Mouse (Mus musculus) megakaryocyte, embryonic 14.5 days (primary cell): ENCODE data around the gene Nudt7.

ENCODE experiments used
- FLI1 ChIP-seq: IDR thresholded peaks from 2 replicates; pipeline ENCODE4 v1.6.1; 2012; ENCODE audit warnings: low read length, inconsistent platforms, mixed read lengths
- GATA1 ChIP-seq: IDR thresholded peaks from 3 replicates; pipeline ENCODE4 v1.6.1; 2012; ENCODE audit warnings: mixed read lengths, low read length, inconsistent platforms, borderline replicate concordance

GRCm38 (mm10) chr8:114198990-114199389, 65.6 kb downstream of the Nudt7 start:
- TF ChIP-seq GATA1 (no peak), FLI1 (no peak)
